Mouse (Mus musculus): ENCODE results near the gene 1810037I17Rik.

The 1810037I17Rik gene

GRCm38 (mm10) chr3:122924009-122924914 is at the start of gene 1810037I17Rik:
TSS of gene 1810037I17Rik (plus strand) at chr3:122924203.
- DNase-seq (ENCODE audit: low read depth, low spot score), result peak; percentile 92

DNA sequence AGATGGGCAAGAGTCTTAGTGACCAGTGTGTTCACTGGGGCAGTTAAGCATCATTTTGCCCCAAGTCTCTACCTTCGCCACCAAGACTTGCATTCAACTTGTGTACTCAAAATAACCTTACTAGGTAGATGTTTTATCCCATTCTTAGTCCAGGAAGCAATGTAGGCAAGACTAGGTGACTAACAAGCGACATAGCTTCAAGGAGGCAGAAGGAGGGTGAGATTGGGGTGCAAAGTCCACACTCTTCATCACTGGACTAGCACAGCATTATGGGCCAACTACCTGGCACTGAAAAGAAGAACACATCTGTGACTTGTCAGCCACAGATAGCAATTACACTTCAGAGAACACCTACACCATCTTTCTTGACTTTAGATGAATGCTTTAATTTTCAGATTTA is 47.1 kb upstream of the 1810037I17Rik start:
- no peak for DNase-seq (ENCODE audit: low read depth, low spot score)

DNA sequence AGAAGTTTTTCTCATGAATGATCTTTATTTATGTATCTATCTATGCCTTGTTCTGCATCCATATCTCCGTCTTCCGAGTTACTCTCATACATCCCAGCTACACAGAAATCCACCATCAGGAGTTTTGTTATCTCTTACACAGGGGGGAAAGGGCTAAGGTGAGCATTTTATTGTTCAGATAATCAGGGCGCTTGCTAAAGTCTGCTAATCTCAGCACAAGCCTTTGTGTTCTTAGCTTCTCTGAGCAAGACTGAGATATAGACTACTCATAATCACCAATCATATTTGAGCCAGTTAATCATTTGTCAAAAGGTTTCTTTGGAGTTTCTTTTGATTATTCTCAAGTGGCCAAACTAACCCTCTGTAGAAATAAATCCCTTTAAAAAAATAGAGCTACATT is 46.5 kb upstream of the 1810037I17Rik start:
- no peak for DNase-seq (ENCODE audit: low read depth, low spot score)

DNA sequence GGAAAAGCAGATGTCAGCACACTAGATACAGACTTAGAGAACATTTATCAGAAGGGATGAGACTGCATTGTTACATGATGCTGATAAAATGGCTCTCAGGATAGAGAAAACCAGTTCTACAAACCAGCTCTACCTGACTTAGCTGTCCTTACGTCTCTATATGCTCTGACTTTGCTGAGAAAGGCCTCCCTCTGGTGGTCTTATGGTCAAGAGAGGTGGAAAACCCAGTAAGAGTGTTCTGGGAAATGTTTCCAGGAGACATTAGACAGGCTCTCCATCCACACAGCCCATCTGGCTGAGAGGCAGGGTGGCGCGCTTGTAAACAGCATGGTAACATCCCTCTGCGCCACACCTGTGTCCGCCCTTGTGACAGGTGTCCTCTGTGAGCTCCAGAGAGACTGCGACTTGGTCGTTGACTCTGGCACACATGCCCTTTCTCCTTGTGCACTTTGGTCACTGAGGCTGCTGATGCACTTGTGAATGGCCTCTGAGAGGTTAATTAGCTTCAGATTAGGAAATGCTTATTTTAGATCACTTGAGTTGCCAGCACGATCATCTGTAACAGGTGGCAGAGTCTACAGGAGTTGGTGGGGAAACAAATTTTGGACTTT is 45.2 kb upstream of the 1810037I17Rik start:
- DNase-seq (ENCODE audit: low read depth, low spot score), result no peak

GRCm38 (mm10) chr3:122887505-122888301 is 36.3 kb upstream of the 1810037I17Rik start:
- no peak for DNase-seq (ENCODE audit: low read depth, low spot score)

- DNase-seq (ENCODE audit: low read depth, low spot score), result no peak
Measured at GRCm38 (mm10) chr3:122888371-122888819, 35.6 kb upstream of the 1810037I17Rik start.

DNA sequence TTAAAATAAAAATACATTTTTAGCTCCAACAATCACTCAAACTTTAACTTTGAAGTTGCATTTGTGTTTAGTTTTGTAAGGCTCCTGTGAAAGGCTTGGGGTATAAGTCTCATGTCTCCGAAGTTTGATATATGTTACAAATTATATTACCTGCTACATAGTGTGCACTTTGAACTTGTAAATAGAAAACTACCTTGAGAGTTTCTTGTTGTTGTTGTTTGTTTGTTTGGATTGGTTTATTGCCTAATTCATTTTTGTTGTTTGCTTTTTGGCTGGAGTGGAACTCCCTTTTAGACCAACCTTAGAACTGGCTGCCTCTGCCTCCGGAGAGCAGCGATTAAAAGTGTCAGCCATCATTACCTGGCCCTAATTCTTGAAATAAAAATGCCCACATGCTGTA is 29.2 kb upstream of the 1810037I17Rik start, which contains the start of gene Fabp2:
Gene Fabp2 (plus strand): TSS at position 301 of the 400 bp plus-strand sequence.
- no peak for DNase-seq (ENCODE audit: low read depth, low spot score)

- no peak for DNase-seq (ENCODE audit: low read depth, low spot score)
Measured at GRCm38 (mm10) chr3:122895189-122895731, 28.7 kb upstream of the 1810037I17Rik start.

- DNase-seq (ENCODE audit: low read depth, low spot score), result no peak
Measured at GRCm38 (mm10) chr3:122898254-122898653, 25.7 kb upstream of the 1810037I17Rik start.

DNA sequence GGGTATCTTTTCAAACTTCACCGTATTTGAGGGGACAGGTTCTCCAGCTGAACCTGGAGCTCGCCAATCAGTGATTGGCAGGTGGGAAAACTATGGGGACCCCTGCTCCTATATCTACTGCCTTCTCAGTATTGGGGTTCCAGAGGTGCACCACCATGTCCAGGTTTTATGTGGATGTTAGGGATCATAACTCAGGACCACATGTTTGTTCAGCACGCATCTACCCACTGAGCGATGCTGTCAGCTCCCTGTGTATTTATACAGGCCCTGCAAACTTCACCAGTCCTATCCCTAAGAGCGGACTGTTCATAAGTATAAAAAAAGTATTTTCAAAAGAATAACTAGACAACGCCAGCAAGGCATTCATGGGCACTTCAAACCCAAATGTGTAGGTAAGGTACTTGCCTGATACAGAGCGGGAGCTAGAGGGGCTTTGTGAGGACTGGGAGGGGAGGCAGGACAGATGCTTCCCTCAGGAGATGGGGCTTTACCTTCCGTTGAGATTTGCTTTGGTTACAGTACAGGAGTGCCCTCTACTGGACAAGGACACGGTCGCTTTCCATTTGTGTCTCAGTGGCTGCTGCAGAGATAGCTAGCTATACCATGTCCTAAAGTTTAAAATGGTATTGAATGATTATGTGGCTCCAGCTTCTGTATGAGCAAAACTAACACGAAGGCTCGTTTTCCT is 20.1 kb upstream of the 1810037I17Rik start:
- DNase-seq (ENCODE audit: low read depth, low spot score), result peak; percentile 51

- DNase-seq (ENCODE audit: low read depth, low spot score), result no peak
Measured at GRCm38 (mm10) chr3:122907841-122908240, 16.2 kb upstream of the 1810037I17Rik start.

- DNase-seq (ENCODE audit: low read depth, low spot score), result no peak
Measured at GRCm38 (mm10) chr3:122915493-122915892, 8.5 kb upstream of the 1810037I17Rik start.

DNA sequence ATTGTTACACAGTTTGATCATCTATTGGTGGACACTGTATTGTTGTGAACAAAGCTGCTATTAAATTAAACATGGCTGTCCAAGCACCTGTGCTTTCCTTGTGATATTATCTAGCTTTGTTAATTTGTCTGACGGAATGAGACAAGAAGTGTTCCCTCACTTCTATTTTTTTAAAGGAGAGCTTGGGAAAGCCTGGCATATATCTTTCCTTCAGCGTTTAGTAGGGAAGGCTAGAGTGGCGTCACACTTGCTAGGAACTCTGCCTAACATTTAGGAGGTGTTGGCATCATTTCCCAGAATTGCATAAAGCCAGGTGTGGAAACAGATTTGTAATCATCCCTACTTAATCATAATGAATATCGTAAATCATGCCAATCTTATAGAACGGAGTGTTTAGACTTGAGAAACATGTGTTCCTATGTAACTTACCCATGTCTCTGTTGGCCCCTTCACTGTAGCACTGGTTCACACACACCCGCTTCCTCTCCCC is 7.8 kb upstream of the 1810037I17Rik start:
- DNase-seq (ENCODE audit: low read depth, low spot score), result no peak

DNA sequence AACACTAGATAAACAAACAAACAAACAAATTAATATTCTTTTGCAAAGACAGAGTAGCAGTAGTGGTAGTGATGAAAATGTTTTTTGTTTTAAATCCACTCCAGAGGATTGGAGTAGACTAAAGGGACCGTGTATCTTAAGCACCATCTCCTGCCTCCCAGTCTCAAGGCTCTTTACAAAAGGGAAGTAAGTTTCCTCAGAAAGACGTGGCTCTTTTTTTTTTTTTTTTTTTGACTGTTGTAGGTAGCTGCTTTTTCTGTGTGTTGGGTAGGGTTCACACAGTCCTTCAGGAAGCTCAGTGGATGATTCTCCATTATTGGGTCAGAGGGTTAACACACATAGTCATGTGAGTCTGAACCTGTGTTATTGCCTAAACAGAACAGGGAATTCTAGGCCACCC is 5.3 kb upstream of the 1810037I17Rik start:
- no peak for DNase-seq (ENCODE audit: low read depth, low spot score)

DNA sequence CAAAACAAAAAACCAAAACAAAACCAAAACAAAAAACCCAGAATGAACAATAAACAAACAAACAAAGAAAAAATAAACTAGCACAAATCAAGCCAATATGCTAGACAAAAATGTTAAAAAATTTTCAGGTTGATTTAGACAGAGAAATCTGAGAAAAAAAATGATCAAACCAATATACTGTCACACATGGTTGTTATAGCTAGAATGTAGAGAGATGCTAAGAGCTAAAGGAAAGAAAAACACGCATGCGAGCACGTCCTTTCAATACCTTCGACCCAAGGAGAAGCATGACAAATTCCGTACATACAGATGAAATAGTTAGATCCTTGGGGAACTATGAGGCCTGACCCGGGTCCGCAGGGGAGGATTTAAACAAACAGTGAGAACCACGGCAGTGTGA is 4.7 kb upstream of the 1810037I17Rik start, which contains the start of gene Gm10959:
Gene Gm10959 (minus strand): TSS at position 101 of the 400 bp plus-strand sequence.
- no peak for DNase-seq (ENCODE audit: low read depth, low spot score)

GRCm38 (mm10) chr3:122920572-122921435 is 3.2 kb upstream of the 1810037I17Rik start:
- DNase-seq (ENCODE audit: low read depth, low spot score), result no peak

DNA sequence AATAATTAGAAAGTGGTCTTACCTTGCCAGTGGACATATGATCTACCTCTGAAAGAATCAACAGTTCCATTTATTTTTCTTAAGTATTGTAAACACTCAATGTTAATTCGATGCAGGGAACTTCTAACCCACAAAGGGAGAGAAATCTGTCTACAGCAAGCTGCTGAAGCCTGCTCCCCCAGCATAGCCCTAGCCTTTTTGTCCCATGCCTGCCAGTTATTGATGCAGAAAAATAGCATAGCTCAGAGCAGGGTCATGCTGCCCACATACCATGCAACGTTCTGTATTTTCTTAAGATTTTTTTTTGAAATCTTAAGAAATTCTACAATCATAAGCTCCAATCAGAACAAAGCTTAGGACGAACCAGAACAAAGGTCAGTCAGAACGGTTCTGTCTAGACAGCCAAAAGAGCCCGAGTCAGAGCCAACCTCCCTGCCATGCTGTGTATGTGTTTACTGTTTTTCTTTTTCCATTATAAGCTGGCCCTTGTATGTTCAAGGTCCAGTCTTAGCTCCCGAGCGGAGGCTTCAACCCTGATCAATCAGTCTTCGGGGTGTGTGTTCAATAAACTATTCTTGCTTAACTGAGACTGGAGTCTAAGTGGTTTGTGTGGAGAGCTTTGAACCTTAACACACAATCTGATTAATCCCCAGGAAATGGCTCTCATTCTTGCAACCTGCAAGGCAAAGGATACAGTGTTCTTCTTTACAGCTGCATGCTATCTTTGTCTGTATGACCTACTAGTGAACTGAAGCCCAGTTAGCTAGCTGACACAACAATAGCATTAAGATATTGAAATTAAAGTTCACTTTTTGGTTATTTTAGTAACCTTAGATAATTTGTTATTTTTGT is 2.1 kb upstream of the 1810037I17Rik start:
- DNase-seq (ENCODE audit: low read depth, low spot score), result no peak

GRCm38 (mm10) chr3:122923147-122923546 is 856 bp upstream of the 1810037I17Rik start:
- no peak for DNase-seq (ENCODE audit: low read depth, low spot score)

DNA sequence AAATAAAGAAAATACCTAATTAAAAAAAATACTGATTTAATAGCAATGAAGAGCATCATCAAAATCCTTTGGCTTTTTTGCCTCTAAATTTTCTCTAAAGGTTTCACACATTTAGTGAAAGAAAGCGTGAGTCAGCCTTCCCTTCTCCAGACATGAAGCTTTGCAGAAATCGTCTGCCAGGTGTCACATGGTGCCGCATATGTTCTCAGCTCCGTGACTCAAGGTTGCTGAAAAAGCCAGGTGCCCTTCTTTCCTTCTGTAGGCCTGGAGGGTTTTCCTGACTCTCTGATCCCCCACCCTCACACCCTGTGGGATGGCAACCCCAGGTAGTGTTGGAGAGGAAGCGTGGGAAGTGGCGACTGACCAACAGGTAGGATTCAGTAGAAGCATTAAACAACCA is 5.7 kb downstream of the 1810037I17Rik start:
- no peak for DNase-seq (ENCODE audit: low read depth, low spot score)
